Mouse (Mus musculus): ENCODE results near the gene Ralgapa1. TPM values are rescaled to one million over a fixed set of nuclear protein-coding genes. Genes with fewer than 3 reads are reported as not detected.

Ralgapa1 gene
- polyA plus RNA-seq, 1 experiment = 34.7 TPM

GRCm38 (mm10) chr12:55568466-55568865, 252.5 kb downstream of the Ralgapa1 start:
- no peak for TF ChIP-seq EP300 (IDR thresholded peaks at IDR 0.05; ENCODE audit: insufficient read depth, low read depth, low read length)
- no peak for TF ChIP-seq POLR2A (IDR thresholded peaks at IDR 0.05; ENCODE audit: insufficient read depth, low read length)
- TF ChIP-seq CTCF (IDR thresholded peaks at IDR 0.05; ENCODE audit: low read depth, low read length) = no peak
- Histone ChIP-seq H3K9ac (ENCODE audit: low read depth, poor library complexity, severe bottlenecking) (no peak overlapping the region), H3K27me3 (ENCODE audit: control insufficient read depth, insufficient read depth, low read length, poor library complexity, severe bottlenecking) (no peaks in the 10 kb centered on the region), H3K4me1 (ENCODE audit: control insufficient read depth, insufficient read depth, low read length) (no peaks in the 10 kb centered on the region), H3K36me3 (ENCODE audit: control insufficient read depth, insufficient read depth, low read length, poor library complexity, severe bottlenecking) (no peaks in the 10 kb centered on the region), H3K4me3 (ENCODE audit: low read depth, low read length) (no peak overlapping the region), H3K9me3 (replicated peaks; ENCODE audit: control insufficient read depth, insufficient read depth, low read length, poor library complexity, severe bottlenecking) (no peaks in the 10 kb centered on the region), H3K27ac (ENCODE audit: insufficient read depth, low read length) (no peak overlapping the region)

GRCm38 (mm10) chr12:55566837-55567236, 254.1 kb downstream of the Ralgapa1 start:
- no peak overlapping the region for H3K27ac ChIP-seq (ENCODE audit: insufficient read depth, low read length)
- TF ChIP-seq POLR2A (IDR thresholded peaks at IDR 0.05; ENCODE audit: insufficient read depth, low read length) (no peak), CTCF (IDR thresholded peaks at IDR 0.05; ENCODE audit: low read depth, low read length) (no peak), EP300 (IDR thresholded peaks at IDR 0.05; ENCODE audit: insufficient read depth, low read depth, low read length) (no peak)
- no peaks in the 10 kb centered on the region for H3K36me3 ChIP-seq (ENCODE audit: control insufficient read depth, insufficient read depth, low read length, poor library complexity, severe bottlenecking)
- H3K4me1 ChIP-seq (ENCODE audit: control insufficient read depth, insufficient read depth, low read length) = no peaks in the 10 kb centered on the region
- no peaks in the 10 kb centered on the region for H3K9me3 ChIP-seq (replicated peaks; ENCODE audit: control insufficient read depth, insufficient read depth, low read length, poor library complexity, severe bottlenecking)
- no peak overlapping the region for H3K9ac ChIP-seq (ENCODE audit: low read depth, poor library complexity, severe bottlenecking)
- no peak overlapping the region for H3K4me3 ChIP-seq (ENCODE audit: low read depth, low read length)
- no peaks in the 10 kb centered on the region for H3K27me3 ChIP-seq (ENCODE audit: control insufficient read depth, insufficient read depth, low read length, poor library complexity, severe bottlenecking)

GRCm38 (mm10) chr12:55565867-55566266, 255.1 kb downstream of the Ralgapa1 start:
- no peaks in the 10 kb centered on the region for H3K4me1 ChIP-seq (ENCODE audit: control insufficient read depth, insufficient read depth, low read length)
- H3K27me3 ChIP-seq (ENCODE audit: control insufficient read depth, insufficient read depth, low read length, poor library complexity, severe bottlenecking) = no peaks in the 10 kb centered on the region
- no peak for TF ChIP-seq POLR2A (IDR thresholded peaks at IDR 0.05; ENCODE audit: insufficient read depth, low read length)
- peak; percentile 70 for TF ChIP-seq CTCF (IDR thresholded peaks at IDR 0.05; ENCODE audit: low read depth, low read length)
- TF ChIP-seq EP300 (IDR thresholded peaks at IDR 0.05; ENCODE audit: insufficient read depth, low read depth, low read length) = no peak
- H3K9me3 ChIP-seq (replicated peaks; ENCODE audit: control insufficient read depth, insufficient read depth, low read length, poor library complexity, severe bottlenecking) = no peaks in the 10 kb centered on the region
- H3K9ac ChIP-seq (ENCODE audit: low read depth, poor library complexity, severe bottlenecking) = no peak overlapping the region
- H3K36me3 ChIP-seq (ENCODE audit: control insufficient read depth, insufficient read depth, low read length, poor library complexity, severe bottlenecking) = no peaks in the 10 kb centered on the region
- no peak overlapping the region for H3K27ac ChIP-seq (ENCODE audit: insufficient read depth, low read length)
- no peak overlapping the region for H3K4me3 ChIP-seq (ENCODE audit: low read depth, low read length)

- Histone ChIP-seq H3K36me3 (ENCODE audit: control insufficient read depth, insufficient read depth, low read length, poor library complexity, severe bottlenecking) (no peaks in the 10 kb centered on the region), H3K9ac (ENCODE audit: low read depth, poor library complexity, severe bottlenecking) (no peak within 1 kb of the TSS), H3K27me3 (ENCODE audit: control insufficient read depth, insufficient read depth, low read length, poor library complexity, severe bottlenecking) (no peaks in the 10 kb centered on the region), H3K4me1 (ENCODE audit: control insufficient read depth, insufficient read depth, low read length) (no peaks in the 10 kb centered on the region), H3K27ac (ENCODE audit: insufficient read depth, low read length) (no peak within 1 kb of the TSS), H3K4me3 (ENCODE audit: low read depth, low read length) (no peak within 1 kb of the TSS), H3K9me3 (replicated peaks; ENCODE audit: control insufficient read depth, insufficient read depth, low read length, poor library complexity, severe bottlenecking) (no peaks in the 10 kb centered on the region)
- no peak for TF ChIP-seq CTCF (IDR thresholded peaks at IDR 0.05; ENCODE audit: low read depth, low read length)
- TF ChIP-seq EP300 (IDR thresholded peaks at IDR 0.05; ENCODE audit: insufficient read depth, low read depth, low read length) = no peak
- no peak for TF ChIP-seq POLR2A (IDR thresholded peaks at IDR 0.05; ENCODE audit: insufficient read depth, low read length)
These were observed 255.8 kb downstream of the Ralgapa1 start, which contains the start of gene Aldoart2 for GRCm38 (mm10) chr12:55565206-55565605. Aldoart2 (plus strand) TSS chr12:55565239.

- Histone ChIP-seq H3K9me3 (replicated peaks; ENCODE audit: control insufficient read depth, insufficient read depth, low read length, poor library complexity, severe bottlenecking) (no peaks in the 10 kb centered on the region), H3K4me3 (ENCODE audit: low read depth, low read length) (no peak overlapping the region), H3K27me3 (ENCODE audit: control insufficient read depth, insufficient read depth, low read length, poor library complexity, severe bottlenecking) (no peaks in the 10 kb centered on the region), H3K4me1 (ENCODE audit: control insufficient read depth, insufficient read depth, low read length) (no peaks in the 10 kb centered on the region), H3K27ac (ENCODE audit: insufficient read depth, low read length) (no peak overlapping the region), H3K36me3 (ENCODE audit: control insufficient read depth, insufficient read depth, low read length, poor library complexity, severe bottlenecking) (no peaks in the 10 kb centered on the region), H3K9ac (ENCODE audit: low read depth, poor library complexity, severe bottlenecking) (no peak overlapping the region)
- TF ChIP-seq CTCF (IDR thresholded peaks at IDR 0.05; ENCODE audit: low read depth, low read length) (peak; percentile 37), EP300 (IDR thresholded peaks at IDR 0.05; ENCODE audit: insufficient read depth, low read depth, low read length) (no peak)
These were observed 256.6 kb downstream of the Ralgapa1 start for GRCm38 (mm10) chr12:55564187-55564963.

GRCm38 (mm10) chr12:55563742-55564141, 257.2 kb downstream of the Ralgapa1 start:
- Histone ChIP-seq H3K36me3 (ENCODE audit: control insufficient read depth, insufficient read depth, low read length, poor library complexity, severe bottlenecking) (no peaks in the 10 kb centered on the region), H3K4me1 (ENCODE audit: control insufficient read depth, insufficient read depth, low read length) (no peaks in the 10 kb centered on the region), H3K27me3 (ENCODE audit: control insufficient read depth, insufficient read depth, low read length, poor library complexity, severe bottlenecking) (no peaks in the 10 kb centered on the region), H3K9ac (ENCODE audit: low read depth, poor library complexity, severe bottlenecking) (no peak overlapping the region), H3K4me3 (ENCODE audit: low read depth, low read length) (no peak overlapping the region), H3K27ac (ENCODE audit: insufficient read depth, low read length) (no peak overlapping the region), H3K9me3 (replicated peaks; ENCODE audit: control insufficient read depth, insufficient read depth, low read length, poor library complexity, severe bottlenecking) (no peaks in the 10 kb centered on the region)
- no peak for TF ChIP-seq POLR2A (IDR thresholded peaks at IDR 0.05; ENCODE audit: insufficient read depth, low read length)
- no peak for TF ChIP-seq EP300 (IDR thresholded peaks at IDR 0.05; ENCODE audit: insufficient read depth, low read depth, low read length)
- no peak for TF ChIP-seq CTCF (IDR thresholded peaks at IDR 0.05; ENCODE audit: low read depth, low read length)
